Mouse (Mus musculus) ES-Bruce4 (cell line): ENCODE measurements at regions not wholly inside any gene's neighbourhood (a gene's known extent, or its start where the extent isn't known, plus 50 kb on each side); places are given as distances from the start of the nearest gene placed in this dataset.

Experiments used
- CTCF ChIP-seq: IDR thresholded peaks from one replicate; pipeline ENCODE4 v1.8.1; 2011; ENCODE audit warnings: low read depth, low read length
- EP300 ChIP-seq: IDR thresholded peaks from 2 replicates; pipeline ENCODE4 v1.6.1; 2011; ENCODE audit warnings: low read depth, low read length; ENCODE audit not compliant: insufficient read depth
- POLR2A ChIP-seq: IDR thresholded peaks from one replicate; pipeline ENCODE4 v1.8.1; 2011; ENCODE audit warnings: low read length; ENCODE audit not compliant: insufficient read depth

DNA sequence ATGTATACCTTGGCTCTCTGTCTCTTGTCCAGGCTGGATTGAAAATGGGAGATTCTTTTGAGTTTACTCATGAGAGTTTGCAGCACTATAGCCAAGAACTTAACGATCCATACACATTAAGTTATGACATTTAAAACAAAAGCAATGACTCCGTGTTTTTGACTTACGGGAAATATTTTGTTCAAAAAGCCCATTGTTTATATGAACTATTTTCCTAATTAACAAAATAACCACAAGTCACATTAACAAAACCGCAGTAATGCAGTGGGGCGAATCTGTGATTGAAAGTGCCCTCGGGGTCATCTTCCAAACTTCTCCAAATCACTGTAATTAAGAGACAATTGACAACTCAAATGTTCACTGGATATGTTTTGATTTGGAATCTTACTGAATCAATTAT is 511.0 kb downstream of the Epha7 start:
- no peak for TF ChIP-seq EP300
- TF ChIP-seq POLR2A = no peak
- no peak for TF ChIP-seq CTCF
